Mouse (Mus musculus): ENCODE measurements around the gene Slc5a3.
"Not testable (repeated sequence)": the region's sequence is repeated elsewhere in the genome, so short reads cannot be mapped to it uniquely, and the experiment has no call there.

Slc5a3 gene

DNA sequence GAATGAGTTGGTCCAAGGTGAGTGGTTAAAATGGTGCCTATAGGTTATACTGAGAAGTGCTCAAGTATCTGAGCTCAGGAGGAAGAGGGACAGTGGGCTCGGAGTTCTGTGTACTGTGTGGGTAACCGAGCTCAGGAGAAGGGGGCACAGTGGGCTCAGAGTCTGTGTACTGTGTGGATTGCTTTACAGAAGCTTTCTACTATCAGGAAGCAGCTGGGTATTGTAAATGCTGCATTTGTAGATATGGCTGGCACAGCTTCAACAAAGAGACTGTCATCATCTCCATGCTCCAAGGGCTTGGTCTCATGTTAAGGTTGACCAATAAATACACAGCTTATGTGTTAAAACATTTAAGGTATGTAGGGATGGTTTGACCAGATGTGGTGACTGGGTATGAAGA lies 6.7 kb downstream of the Slc5a3 start:
- no peak for DNase-seq

DNA sequence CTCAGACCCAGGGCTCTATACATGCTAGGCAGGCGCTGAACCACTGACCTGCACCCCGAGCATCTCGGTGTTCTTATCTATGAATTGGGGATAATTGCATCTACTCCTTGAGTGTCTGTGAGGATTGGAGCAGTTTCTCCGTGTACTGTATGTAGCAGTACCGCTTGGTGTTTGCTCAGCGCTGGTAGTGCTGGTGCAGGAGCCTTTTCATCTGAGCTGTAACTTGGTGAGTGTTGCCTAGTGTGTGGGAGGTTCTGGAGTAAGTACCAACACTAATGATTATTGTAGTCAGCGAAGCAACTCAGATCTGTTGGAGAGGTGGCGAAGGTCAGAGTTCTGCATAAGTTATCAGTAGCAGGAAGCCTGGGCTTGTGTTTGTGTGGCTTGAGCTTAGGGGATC lies 12.2 kb downstream of the Slc5a3 start:
- DNase-seq, result no peak

DNA sequence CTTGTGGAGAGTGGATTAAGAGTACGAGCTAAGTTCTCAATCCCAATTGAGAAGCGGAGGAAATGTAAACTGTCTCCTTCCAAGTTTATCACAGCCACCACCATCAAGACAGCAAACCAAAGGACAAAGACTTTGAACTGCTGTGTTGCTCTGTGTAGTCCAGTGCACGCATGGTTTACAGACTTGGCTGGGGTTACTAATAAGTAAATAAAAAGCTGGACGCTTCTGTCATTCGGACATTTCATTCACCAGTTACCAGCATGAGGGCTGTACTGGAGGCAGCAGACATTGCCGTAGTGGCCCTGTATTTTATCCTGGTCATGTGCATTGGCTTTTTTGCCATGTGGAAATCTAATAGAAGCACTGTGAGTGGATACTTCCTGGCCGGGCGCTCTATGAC lies 18.7 kb downstream of the Slc5a3 start:
- DNase-seq, result no peak

DNA sequence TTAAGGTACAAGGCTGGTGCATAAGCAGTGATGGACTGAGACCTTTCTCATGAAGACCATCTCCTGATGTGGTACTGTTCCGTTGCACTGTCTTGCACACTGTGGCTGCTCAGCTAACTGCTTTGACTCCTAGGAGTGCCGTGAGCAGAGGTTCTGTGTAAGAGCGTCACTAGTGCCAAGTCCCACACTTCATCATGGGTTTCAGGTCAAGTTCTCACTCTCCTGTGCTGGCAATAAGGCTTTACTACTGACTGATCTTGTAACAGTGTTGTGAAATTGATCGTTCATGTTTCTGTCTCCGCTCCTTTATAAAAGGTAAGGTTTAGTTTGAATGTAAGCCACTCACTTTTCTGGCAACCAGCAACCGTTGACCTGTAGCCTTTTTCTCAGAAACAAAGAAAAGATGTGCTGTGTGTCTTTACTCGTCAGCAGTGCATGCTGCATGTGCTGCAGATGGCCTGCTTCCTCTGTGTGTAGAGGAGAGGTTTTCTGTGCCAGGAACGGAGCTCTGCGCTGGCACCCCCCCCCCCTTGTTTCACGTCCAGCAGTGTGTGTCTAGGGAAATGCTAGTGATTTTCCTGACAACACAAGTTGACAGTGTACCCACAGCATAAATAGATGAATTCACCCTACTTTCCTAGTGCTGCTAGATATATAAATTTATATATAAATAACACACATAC lies 25.8 kb downstream of the Slc5a3 start:
- DNase-seq, result no peak

DNA sequence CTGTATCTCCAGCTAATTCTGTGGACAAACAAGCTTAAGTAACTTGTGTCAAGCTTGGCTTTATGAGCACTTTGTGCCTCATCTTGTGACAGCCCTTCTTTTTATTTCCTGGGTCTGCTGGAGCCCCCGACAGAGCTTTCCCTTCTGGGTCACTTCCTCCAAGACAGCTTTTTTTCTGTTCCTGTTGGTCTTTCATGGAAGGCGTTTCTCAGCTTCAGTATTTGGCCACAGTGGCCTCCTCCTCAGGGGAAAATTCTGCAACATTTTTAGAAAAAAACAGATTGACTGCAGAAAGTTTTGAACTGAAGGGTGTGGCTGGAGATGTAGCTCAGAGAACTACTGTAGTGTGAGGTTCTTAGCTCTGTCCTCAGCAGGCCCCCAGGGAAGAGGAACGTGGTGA lies 31.1 kb downstream of the Slc5a3 start:
- DNase-seq, result no peak

DNA sequence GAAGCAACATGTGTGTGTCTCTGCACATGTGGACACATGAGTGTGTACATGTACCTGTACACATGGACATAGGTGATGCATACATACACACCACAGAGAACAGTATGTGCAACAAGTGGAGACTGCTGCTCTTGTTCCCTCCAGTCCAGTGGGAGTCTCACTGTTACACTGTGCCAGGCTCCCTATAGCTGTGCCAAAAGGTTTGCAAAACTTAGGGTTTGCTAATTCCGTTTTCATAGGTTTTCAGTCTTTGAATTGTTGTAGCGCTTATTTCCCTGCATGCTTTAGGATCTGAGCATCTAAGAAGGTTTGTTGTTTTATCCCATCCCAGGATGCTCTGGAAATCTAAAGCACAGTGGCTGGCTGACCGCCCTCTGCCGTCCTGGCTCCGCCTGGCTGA lies 33.8 kb downstream of the Slc5a3 start:
- no peak for DNase-seq

DNA sequence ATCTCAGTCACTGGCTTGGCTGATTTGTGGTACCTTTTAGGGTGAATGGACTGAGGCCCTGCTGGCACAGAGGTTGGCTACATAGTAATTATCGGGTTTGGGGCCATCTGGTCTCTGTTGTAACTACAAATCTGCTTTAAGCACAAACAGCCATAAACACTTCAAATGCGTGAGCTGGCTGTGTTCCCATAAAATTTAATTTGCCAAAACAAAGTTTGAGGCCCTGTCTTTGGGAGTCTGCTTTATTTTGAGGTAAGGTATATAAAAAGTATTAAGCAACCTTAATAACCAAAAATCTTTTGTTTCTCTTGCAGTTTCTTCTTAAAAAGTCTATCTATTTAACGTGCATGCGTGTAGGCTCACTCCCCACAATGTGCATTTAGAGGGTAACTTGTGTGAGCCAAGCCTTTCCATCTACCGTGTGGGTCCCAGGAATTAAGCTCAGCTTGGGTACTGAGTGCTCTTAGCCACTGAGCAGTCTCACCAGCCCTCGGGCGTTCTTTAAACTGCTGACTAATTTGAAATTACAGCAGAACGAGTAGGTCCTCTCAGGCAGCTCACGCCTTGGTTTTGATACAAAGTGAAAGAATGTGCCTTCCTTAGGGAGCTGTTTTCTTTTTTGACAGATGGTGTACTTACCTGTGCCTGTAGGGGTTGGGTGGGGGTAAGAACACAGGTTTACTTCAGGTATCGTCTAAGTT lies 40.4 kb downstream of the Slc5a3 start:
- no peak for DNase-seq

DNA sequence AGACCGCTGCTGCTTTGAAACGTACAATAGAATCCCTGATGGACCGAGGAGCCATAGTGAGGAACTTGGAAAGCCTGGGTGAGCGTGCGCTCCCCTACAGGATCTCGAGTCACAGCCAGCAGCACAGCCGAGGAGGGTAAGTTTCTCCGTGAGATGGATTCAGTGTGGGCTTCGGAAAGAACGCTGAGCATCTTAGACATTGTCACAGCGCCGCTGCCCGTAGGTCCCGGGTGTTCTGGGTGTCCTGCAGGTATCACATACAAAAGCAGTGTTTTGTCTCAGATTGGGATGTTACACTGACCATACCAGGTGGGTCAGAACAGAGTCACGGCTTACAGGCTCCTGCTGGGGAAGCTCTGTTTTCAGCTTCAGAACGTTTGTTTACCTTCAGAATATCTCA lies 41.5 kb downstream of the Slc5a3 start:
- no peak for DNase-seq

DNA sequence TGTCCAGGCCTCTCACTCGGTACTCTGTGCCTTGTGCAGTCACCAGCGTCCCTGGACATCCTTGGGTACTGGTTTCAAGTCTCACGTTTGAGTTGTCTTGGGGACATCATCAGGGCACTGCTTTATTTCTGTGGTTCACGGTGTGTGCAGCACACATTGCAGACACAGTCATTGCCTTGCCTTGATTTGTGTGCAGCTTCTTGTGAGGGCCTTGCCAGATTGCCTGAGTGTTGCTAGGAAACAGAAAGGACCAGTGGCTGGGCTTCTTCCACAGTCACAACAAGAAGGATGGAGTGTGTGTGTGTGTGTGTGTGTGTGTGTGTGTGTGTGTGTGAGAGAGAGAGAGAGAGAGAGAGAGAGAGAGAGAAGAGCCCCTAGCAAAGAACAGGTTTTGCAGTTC lies 42.0 kb downstream of the Slc5a3 start:
- DNase-seq, result no peak

DNA sequence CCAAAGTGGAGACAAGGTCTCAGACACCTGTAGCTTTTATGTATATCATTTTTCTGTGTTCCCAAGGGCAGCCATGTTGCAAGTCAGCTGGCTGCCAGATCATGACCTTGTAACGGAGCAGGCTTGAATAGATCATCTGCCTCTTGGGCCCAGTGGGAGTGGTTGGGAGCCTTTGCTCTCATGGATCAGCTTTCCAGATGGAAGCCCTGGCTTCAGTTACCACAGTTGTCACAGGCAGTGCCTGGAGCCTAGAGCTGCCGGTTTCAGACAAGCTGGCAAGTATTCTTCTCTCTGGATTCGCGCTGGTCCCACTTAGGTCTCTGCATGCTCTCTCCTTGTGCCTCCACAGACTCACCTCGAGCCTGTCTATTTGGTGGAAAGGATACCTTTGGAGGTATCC lies 44.0 kb downstream of the Slc5a3 start:
- no peak for DNase-seq

DNA sequence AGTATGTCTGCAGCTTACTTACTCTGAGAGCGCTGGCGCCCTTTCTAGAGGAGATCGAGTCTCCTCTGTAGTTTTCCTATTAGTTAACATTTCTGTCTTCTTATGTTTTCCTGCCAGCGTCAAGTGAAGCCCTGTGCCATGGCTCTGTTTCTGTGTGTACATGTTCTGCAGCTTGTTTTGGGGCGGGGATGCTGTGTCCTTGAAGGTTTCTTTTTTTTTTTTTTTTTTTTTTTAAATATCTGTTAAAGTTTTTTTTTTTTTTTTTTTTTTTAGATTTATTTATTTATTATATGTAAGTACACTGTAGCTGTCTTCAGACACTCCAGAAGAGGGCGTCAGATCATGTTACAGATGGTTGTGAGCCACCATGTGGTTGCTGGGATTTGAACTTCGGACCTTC lies 44.8 kb downstream of the Slc5a3 start:
- DNase-seq, result not testable (repeated sequence)

DNA sequence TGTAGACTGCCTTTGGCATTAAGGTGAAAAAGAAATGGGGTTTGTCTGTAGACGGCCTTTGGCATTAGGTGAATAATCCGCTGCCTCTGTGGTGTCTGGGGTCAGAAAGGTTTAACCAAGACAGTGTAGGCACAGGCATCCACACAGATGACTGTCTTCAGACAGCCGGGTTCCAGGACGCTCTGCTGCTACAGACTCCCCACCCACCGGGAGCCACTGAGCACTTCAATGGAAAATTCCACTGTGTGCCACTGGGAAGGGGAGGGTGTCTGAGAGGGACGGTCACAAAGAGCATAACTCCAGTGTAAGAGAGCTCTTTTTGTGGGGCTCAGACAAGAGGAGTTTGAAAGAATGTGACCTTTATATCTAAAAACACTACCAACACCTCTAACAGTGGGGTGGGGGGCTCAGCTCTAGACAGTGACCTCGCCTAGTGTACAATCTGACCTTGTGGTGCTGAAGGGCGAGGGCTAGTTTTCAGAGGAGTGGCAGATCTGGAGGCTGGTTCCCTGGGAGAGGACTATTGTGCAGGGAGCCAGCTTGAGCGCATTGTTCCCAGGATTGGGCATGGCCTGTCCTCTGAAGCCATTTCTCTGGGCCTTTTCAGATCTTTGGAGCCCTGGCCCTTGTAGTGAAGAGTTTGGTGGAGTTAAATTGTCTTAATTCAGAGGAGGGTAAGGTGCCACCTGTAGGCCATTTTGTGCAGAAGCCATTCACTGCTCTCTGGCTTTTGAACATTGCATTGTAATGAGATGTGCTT lies 45.6 kb downstream of the Slc5a3 start:
- peak in 1 of 2 experiments; percentile 18 for DNase-seq

DNA sequence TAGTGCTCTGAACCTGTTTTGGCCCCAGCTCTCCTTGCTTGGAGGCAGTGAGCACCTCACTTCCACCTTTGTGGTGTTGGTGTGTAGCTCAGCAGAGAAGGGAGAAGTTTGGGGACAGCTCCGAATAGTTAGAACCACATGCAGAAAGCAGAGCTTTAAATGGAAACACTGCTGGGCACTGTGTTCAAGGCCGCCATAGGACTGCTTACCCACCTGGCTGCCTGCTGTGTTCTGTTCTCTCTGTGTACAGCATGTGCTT lies 46.1 kb downstream of the Slc5a3 start:
- no peak for DNase-seq

DNA sequence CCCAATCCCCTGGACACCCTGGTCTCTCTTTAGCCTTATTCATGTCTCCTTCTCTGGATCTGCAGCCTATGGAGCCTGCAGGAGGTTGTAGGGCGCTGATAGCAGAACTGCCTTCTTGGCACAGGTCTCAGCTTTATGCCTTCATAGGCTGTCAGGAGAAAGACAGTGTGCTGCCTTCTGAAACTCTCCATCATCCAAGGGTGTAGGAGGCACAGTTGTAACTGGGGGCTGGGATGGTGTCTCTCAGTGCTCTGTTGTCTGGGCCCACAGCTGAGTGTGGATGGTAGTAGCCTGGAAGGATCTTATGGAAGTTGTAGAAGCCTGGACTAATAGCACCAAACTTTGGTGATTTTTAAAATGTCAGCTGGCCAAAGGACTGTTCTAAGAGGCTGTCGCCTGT lies 46.8 kb downstream of the Slc5a3 start:
- no peak for DNase-seq

DNA sequence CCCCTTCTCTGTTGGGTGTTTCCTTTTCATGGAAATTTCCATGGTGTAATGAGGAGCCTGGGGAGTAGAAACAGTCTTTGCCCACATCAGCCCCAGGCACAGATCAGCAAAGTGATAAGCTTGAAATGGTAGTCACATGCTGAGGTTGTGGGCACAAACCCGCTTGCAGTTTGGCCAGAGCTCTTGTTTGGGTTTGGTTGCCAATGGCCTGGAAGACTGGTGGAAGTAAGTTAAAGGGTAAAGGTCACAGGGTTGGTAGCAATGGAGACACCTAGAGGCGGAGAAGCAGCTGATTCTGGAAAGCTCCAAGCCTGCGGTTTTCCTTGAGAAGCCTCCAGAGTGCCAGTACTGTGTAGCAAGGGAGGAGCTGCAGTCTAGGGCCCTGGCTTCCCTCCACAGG lies 47.5 kb downstream of the Slc5a3 start:
- DNase-seq, result no peak

DNA sequence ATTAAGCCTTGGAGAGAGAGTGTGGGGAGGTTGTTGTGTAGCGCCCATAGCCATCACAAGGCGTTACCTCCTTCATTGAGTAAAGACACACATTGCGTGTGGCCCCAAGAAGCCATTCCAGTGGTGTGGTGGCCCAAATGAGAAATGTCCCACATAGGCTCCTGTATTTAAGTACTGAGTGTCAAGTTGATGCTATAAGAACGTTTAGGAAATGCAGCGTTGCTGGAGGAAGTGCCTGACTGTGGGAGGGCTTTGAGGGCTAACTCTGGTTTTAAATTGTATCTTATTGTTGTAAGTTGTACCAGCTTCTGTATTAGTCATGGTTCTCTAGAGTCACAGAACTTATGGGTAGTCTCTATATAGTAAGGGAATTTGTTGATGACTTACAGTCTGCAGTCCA lies 49.2 kb downstream of the Slc5a3 start:
- no peak for DNase-seq

DNA sequence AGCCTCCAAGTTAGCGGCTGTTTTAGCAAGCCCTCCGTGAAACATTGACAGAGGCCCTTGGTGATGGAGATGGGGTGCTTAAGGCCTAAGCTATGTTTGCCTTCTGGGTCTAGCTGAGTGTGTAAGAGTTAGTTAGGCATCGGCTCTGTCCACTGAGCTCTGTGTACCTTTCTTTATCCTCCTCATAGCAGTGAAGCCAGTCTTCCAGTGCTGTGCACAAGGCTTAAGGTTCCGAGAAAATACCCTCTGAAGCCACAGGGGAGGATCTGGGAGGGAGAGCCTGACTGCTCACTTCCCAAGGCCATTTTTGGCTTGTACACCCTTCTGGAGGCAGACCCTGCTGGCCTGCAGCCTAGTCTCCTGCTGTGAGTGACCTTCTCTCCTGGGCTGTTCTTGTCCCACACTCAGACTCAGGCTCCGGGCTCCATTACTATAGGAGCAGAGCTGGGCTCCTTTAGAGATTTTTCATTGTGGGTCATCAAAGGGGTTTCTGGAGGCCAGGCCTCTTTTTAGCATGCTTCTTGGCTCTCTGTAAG lies 56.7 kb downstream of the Slc5a3 start:
- DNase-seq, result peak; percentile 20 to 47

DNA sequence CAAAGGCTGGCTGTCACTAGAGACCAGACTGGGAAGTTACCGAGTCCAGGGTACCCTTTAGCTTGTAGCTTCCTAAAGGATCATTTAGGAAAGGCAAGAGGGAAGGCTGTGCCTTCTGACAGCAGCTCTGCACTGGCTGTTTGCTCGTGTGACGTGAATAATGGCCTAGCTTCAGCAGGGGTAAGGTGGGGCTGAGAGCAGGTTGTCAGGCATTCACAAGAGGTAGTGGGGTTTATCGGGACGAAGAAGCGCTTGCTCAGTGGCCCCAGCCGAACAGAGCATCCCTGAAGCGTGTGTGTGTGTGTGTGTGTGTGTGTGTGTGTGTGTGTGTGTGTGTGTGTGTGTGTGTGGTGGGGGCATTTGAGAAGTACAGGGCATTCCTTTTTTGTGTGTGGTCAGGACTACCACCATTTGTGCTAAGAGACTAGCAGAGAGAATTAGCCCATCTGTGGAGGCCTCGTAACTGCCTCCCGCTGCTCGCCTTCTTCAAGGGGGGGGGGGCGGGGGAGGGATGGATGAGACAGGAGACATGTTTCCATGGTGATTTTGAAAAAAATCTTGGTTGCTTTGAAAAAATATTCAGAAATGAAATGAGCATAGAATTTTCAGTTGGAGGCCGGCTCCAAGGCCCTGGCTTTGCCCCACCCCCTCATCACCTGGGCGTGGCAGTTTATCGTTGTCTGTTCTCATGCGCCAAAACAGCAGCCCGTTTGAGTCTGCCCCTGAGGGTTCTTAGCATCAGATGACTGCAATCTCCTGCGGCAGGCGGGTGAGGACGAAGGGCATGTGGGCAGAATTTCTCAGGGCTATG lies 57.7 kb downstream of the Slc5a3 start:
- no peak for DNase-seq

DNA sequence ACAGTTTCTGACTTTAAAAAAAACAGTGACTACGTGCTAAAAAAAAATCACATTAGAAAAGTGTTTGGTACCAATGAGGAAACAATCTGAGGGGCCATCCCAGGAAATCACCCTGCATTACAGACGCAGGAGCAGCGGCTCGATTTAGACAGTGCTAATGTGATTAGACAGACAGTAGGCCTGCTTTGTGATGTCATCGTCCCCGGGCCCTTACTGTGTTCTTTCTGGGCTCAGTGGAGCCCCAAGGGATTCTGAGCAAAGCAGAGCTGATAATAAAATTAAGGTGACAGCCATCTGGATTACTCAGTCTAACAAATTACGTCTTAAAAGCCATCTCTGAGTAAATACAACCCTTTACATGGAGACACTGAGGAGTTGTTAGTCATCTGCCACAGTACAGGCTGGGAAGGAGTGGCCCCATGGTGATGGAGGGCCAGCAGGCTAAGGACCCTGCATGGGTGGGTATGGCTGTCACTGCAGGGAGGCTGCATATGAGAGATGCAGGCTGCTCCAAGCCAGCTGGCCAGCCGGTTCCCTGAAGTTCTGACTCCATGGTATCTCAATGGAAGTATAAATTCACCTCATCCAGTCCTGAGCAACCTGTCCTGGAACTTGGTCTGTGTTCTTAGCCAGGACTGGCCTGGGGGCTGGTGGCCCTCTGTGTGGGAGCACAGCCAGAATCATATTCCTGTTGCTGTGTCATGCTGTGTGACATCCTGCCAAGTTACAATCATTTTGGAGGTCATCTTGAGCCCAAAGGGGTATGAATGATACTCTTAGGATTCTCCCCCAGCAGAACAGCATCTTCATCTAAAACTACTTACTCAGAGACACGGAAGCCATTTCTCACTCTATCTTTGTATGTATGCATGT lies 59.5 kb downstream of the Slc5a3 start:
- DNase-seq, result no peak

DNA sequence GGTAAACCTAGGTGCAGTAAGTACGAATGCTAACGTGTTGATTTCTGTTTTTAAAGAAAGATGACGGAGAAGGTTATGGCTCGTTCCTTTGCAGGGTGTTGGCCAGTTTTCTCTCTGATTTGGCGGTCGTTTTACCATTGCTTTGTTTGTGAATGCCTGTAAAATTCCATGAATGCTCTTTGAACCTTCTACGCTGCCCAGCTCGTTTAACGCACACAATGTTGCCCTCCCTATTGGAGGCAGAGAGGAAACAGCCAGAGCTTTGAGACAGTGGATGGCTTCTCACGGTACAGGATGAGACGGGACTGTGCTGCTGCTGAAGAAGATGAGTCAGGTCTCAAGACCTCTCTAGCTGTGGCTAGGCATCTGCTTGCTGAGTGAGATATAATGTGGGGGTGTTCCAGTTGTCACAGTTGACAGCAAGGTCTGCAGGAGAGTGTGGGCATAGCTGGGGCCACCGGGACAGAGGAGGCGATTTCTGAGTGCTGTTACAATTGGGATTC lies 60.9 kb downstream of the Slc5a3 start:
- DNase-seq, result no peak

DNA sequence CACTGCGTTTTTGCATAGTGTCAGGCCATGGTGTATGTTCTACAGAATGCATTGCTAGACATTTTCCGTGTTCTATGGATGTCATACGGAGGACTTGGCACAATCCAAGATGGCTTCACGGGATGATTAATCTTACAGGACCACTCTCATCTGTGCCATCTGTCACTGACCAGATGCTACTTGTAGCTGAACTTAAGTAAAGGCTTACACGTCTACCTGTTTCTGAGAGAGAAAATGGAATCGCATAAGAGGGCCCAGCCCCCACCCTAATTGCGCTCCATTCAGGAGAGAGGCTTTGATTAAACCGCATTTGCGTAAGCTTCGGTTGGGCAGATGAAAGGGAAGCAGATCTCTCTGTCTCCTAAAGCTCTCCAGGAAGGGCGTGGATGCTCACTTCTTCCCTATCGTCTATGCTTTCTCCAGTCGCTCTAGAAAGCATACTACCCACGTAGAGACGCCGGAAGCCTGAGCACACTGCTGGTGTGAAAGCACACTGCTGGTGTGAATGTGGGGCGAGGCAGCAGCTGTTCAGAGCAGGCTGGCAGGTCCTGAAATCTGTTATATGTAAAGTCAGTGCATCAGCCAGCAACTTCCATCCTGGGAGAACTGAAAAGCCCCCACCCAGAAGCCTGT lies 62.9 kb downstream of the Slc5a3 start:
- no peak for DNase-seq

DNA sequence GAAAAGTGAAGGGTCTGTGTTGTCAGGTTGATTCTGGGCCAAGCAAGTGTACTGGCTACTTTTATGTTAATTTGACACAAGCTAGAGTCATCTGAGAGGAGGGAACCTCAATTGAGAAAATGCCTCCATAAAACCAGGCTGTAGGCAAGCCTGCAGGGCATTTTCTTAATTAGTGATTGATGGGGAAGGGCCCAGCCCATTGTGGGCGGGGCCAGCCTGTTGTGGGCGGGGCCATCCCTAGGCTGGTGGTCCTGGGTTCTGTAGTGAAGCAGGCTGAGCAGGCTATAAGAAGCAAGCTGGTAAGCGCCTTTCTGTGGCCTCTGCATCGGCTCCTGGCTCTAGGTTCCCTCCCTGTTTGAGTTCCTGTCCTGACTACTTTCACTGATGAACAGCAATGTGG lies 69.1 kb downstream of the Slc5a3 start:
- DNase-seq, result no peak
